Mouse (Mus musculus): ENCODE measurements around the gene Pigs.

Pigs gene

GRCm38 (mm10) chr11:78341702-78342101, 13.5 kb downstream of the Pigs start:
- no peak for DNase-seq

- peak; percentile 90 for DNase-seq
These were observed 15.4 kb downstream of the Pigs start, which contains the start of gene Unc119 for GRCm38 (mm10) chr11:78343381-78344327. Gene Unc119 (plus strand): TSS chr11:78343482.

GRCm38 (mm10) chr11:78344328-78344889, 16.2 kb downstream of the Pigs start:
- DNase-seq, result no peak

GRCm38 (mm10) chr11:78344890-78345715, 16.9 kb downstream of the Pigs start:
- peak; percentile 73 for DNase-seq

- no peak for DNase-seq
These were observed 17.6 kb downstream of the Pigs start for GRCm38 (mm10) chr11:78345801-78346200.

GRCm38 (mm10) chr11:78346326-78347069, 18.3 kb downstream of the Pigs start:
- no peak for DNase-seq

GRCm38 (mm10) chr11:78347070-78347754, 19.0 kb downstream of the Pigs start:
- DNase-seq, result peak; percentile 72

GRCm38 (mm10) chr11:78347908-78348307, 19.7 kb downstream of the Pigs start:
- DNase-seq, result no peak

GRCm38 (mm10) chr11:78348474-78348873, 20.3 kb downstream of the Pigs start:
- DNase-seq, result no peak

- peak; percentile 43 for DNase-seq
These were observed 21.5 kb downstream of the Pigs start for GRCm38 (mm10) chr11:78349441-78350358.

GRCm38 (mm10) chr11:78353081-78353480, 24.9 kb downstream of the Pigs start:
- DNase-seq, result no peak

- no peak for DNase-seq
These were observed 26.7 kb downstream of the Pigs start for GRCm38 (mm10) chr11:78354905-78355304.

GRCm38 (mm10) chr11:78355471-78356238, 27.4 kb downstream of the Pigs start:
- peak; percentile 62 for DNase-seq

GRCm38 (mm10) chr11:78358330-78359007, 30.3 kb downstream of the Pigs start:
- DNase-seq, result peak; percentile 56

- DNase-seq, result peak; percentile 85
These were observed 32.0 kb downstream of the Pigs start for GRCm38 (mm10) chr11:78360125-78360788.

GRCm38 (mm10) chr11:78360789-78361131, 32.5 kb downstream of the Pigs start:
- no peak for DNase-seq

GRCm38 (mm10) chr11:78363309-78364007, 35.2 kb downstream of the Pigs start:
- DNase-seq, result peak; percentile 46

- peak; percentile 50 for DNase-seq
These were observed 35.9 kb downstream of the Pigs start for GRCm38 (mm10) chr11:78364103-78364502.

All from kidney, postnatal 14 days (tissue).